Mouse (Mus musculus) thymus, postnatal 10 days (tissue): ENCODE measurements around the gene Foxa3.

Source experiments
- DNase-seq, 2 experiments: peaks; one replicate each; pipeline ENCODE4 v3.0.0; 2021; ENCODE audit warnings: low spot score in 2 of 2

Foxa3 gene

GRCm38 (mm10) chr7:19024581-19025255 is 1.4 kb upstream of the Foxa3 start:
- peak in 1 of 2 experiments; percentile 62 for DNase-seq

GRCm38 (mm10) chr7:19024096-19024506 is 763 bp upstream of the Foxa3 start, which contains the start of gene Sympk:
TSS of gene Sympk (plus strand) at chr7:19024377.
- peak; percentile 94 to 95 for DNase-seq

- DNase-seq, result no peak
Measured at GRCm38 (mm10) chr7:19022189-19022958, 964 bp downstream of the Foxa3 start.

- no peak for DNase-seq
Measured at GRCm38 (mm10) chr7:19021048-19021447, 2.3 kb downstream of the Foxa3 start.

- DNase-seq, result no peak
Measured at GRCm38 (mm10) chr7:19017909-19018308, 5.4 kb downstream of the Foxa3 start.

- no peak for DNase-seq
Measured at GRCm38 (mm10) chr7:19016042-19016441, 7.3 kb downstream of the Foxa3 start.

- no peak for DNase-seq
Measured at GRCm38 (mm10) chr7:19014452-19014851, 8.9 kb downstream of the Foxa3 start.

GRCm38 (mm10) chr7:19012882-19013281 is 10.5 kb downstream of the Foxa3 start:
- DNase-seq, result no peak

GRCm38 (mm10) chr7:19012025-19012621 is 11.2 kb downstream of the Foxa3 start:
- DNase-seq, result no peak

- DNase-seq, result no peak
Measured at GRCm38 (mm10) chr7:19010581-19010980, 12.8 kb downstream of the Foxa3 start.

GRCm38 (mm10) chr7:19007026-19007977 is 16.0 kb downstream of the Foxa3 start:
- DNase-seq, result no peak

- peak; percentile 56 to 77 for DNase-seq
Measured at GRCm38 (mm10) chr7:19006476-19006875, 16.9 kb downstream of the Foxa3 start.

- no peak for DNase-seq
Measured at GRCm38 (mm10) chr7:19005417-19006121, 17.8 kb downstream of the Foxa3 start.

- no peak for DNase-seq
Measured at GRCm38 (mm10) chr7:19004631-19005079, 18.7 kb downstream of the Foxa3 start.

- DNase-seq, result peak; percentile 87 to 91
Measured at GRCm38 (mm10) chr7:19003902-19004630, 19.3 kb downstream of the Foxa3 start, which contains the start of gene Irf2bp1. TSS of gene Irf2bp1 (plus strand) at chr7:19004044.

- DNase-seq, result peak; percentile 60 to 63
Measured at GRCm38 (mm10) chr7:19002848-19003498, 20.4 kb downstream of the Foxa3 start.

- DNase-seq, result no peak
Measured at GRCm38 (mm10) chr7:19002115-19002514, 21.2 kb downstream of the Foxa3 start.

GRCm38 (mm10) chr7:19001807-19002085 is 21.6 kb downstream of the Foxa3 start:
- no peak for DNase-seq

- peak; percentile 93 to 94 for DNase-seq
Measured at GRCm38 (mm10) chr7:19001066-19001806, 22.1 kb downstream of the Foxa3 start.
